Mouse (Mus musculus): ENCODE measurements at regions not wholly inside any gene's neighbourhood (a gene's known extent, or its start where the extent isn't known, plus 50 kb on each side); places are given as distances from the start of the nearest gene placed in this dataset.
"Not testable (repeated sequence)": the region's sequence is repeated elsewhere in the genome, so short reads cannot be mapped to it uniquely, and the experiment has no call there.

- no peak overlapping the region for H3K4me3 ChIP-seq (ENCODE audit: low read depth, low read length)
- H3K27me3 ChIP-seq (ENCODE audit: control insufficient read depth, insufficient read depth, low read length), result no peaks in the 10 kb centered on the region
- no peaks in the 10 kb centered on the region for H3K9me3 ChIP-seq (ENCODE audit: control insufficient read depth, low read length)
- no peak overlapping the region for H3K4me2 ChIP-seq (ENCODE audit: low read depth, severe bottlenecking)
- no peak for DNase-seq (ENCODE audit: low spot score)
- WGBS, result 76% methylated on average over 5 of the region's 5 CpGs
- no peak overlapping the region for H3K9ac ChIP-seq (ENCODE audit: low read length)
- no peak overlapping the region for H3K27ac ChIP-seq (replicated peaks; ENCODE audit: low read depth, low read length)
- ATAC-seq (ENCODE audit: insufficient number of reproducible peaks, low FRiP score, low TSS enrichment, low read depth), result no peak
- no peaks in the 10 kb centered on the region for H3K4me1 ChIP-seq (ENCODE audit: control insufficient read depth, insufficient read depth, low read length)
- H3K36me3 ChIP-seq (ENCODE audit: control insufficient read depth, insufficient read depth, low read length), result no peaks in the 10 kb centered on the region
Observed at GRCm38 (mm10) chr5:132969376-132969775, 426.2 kb upstream of the Auts2 start.

- WGBS, result 77% methylated on average over 1 of the region's 1 CpGs
Observed at GRCm38 (mm10) chr5:132959901-132960300, 416.8 kb upstream of the Auts2 start.

GRCm38 (mm10) chr5:132956184-132956583 lies 413.0 kb upstream of the Auts2 start:
- Histone ChIP-seq H3K4me2 (ENCODE audit: low read depth, severe bottlenecking) (no peak overlapping the region), H3K27me3 (ENCODE audit: control insufficient read depth, insufficient read depth, low read length) (no peaks in the 10 kb centered on the region), H3K4me1 (ENCODE audit: control insufficient read depth, insufficient read depth, low read length) (no peaks in the 10 kb centered on the region), H3K27ac (replicated peaks; ENCODE audit: low read depth, low read length) (no peak overlapping the region), H3K36me3 (ENCODE audit: control insufficient read depth, insufficient read depth, low read length) (no peaks in the 10 kb centered on the region), H3K4me3 (ENCODE audit: low read depth, low read length) (no peak overlapping the region), H3K9me3 (ENCODE audit: control insufficient read depth, low read length) (no peaks in the 10 kb centered on the region), H3K9ac (ENCODE audit: low read length) (no peak overlapping the region)
- ATAC-seq (ENCODE audit: insufficient number of reproducible peaks, low FRiP score, low TSS enrichment, low read depth) (no peak), DNase-seq (ENCODE audit: low spot score) (no peak)
- 90% methylated on average over 5 of the region's 5 CpGs for WGBS

More at GRCm38 (mm10) chr5:132959901-132960300, 416.8 kb upstream of the Auts2 start:
- Histone ChIP-seq H3K36me3 (ENCODE audit: control insufficient read depth, insufficient read depth, low read length) (no peaks in the 10 kb centered on the region), H3K4me2 (ENCODE audit: low read depth, severe bottlenecking) (no peak overlapping the region), H3K4me1 (ENCODE audit: control insufficient read depth, insufficient read depth, low read length) (no peaks in the 10 kb centered on the region), H3K9me3 (ENCODE audit: control insufficient read depth, low read length) (no peaks in the 10 kb centered on the region), H3K27ac (replicated peaks; ENCODE audit: low read depth, low read length) (no peak overlapping the region), H3K4me3 (ENCODE audit: low read depth, low read length) (no peak overlapping the region), H3K27me3 (ENCODE audit: control insufficient read depth, insufficient read depth, low read length) (no peaks in the 10 kb centered on the region), H3K9ac (ENCODE audit: low read length) (no peak overlapping the region)
- ATAC-seq (ENCODE audit: insufficient number of reproducible peaks, low FRiP score, low TSS enrichment, low read depth), result no peak
- no peak for DNase-seq (ENCODE audit: low spot score)

- ATAC-seq (ENCODE audit: insufficient number of reproducible peaks, low FRiP score, low TSS enrichment, low read depth), result no peak
- Histone ChIP-seq H3K9me3 (ENCODE audit: control insufficient read depth, low read length) (no peaks in the 10 kb centered on the region), H3K4me3 (ENCODE audit: low read depth, low read length) (no peak overlapping the region), H3K4me2 (ENCODE audit: low read depth, severe bottlenecking) (no peak overlapping the region), H3K27me3 (ENCODE audit: control insufficient read depth, insufficient read depth, low read length) (no peaks in the 10 kb centered on the region), H3K9ac (ENCODE audit: low read length) (no peak overlapping the region), H3K4me1 (ENCODE audit: control insufficient read depth, insufficient read depth, low read length) (no peaks in the 10 kb centered on the region), H3K36me3 (ENCODE audit: control insufficient read depth, insufficient read depth, low read length) (no peaks in the 10 kb centered on the region), H3K27ac (replicated peaks; ENCODE audit: low read depth, low read length) (no peak overlapping the region)
- WGBS, result 92% methylated on average over 8 of the region's 8 CpGs
- DNase-seq (ENCODE audit: low spot score), result no peak
Observed at GRCm38 (mm10) chr5:132955051-132955450, 411.9 kb upstream of the Auts2 start.

- ATAC-seq (ENCODE audit: insufficient number of reproducible peaks, low FRiP score, low TSS enrichment, low read depth) (no peak), DNase-seq (ENCODE audit: low spot score) (no peak)
- no peaks in the 10 kb centered on the region for H3K9me3 ChIP-seq (ENCODE audit: control insufficient read depth, low read length)
- H3K36me3 ChIP-seq (ENCODE audit: control insufficient read depth, insufficient read depth, low read length), result no peaks in the 10 kb centered on the region
- H3K9ac ChIP-seq (ENCODE audit: low read length), result no peak overlapping the region
- no peaks in the 10 kb centered on the region for H3K4me1 ChIP-seq (ENCODE audit: control insufficient read depth, insufficient read depth, low read length)
- no peaks in the 10 kb centered on the region for H3K27me3 ChIP-seq (ENCODE audit: control insufficient read depth, insufficient read depth, low read length)
- no peak overlapping the region for H3K4me2 ChIP-seq (ENCODE audit: low read depth, severe bottlenecking)
- H3K4me3 ChIP-seq (ENCODE audit: low read depth, low read length), result no peak overlapping the region
- no peak overlapping the region for H3K27ac ChIP-seq (replicated peaks; ENCODE audit: low read depth, low read length)
- WGBS, result 74% methylated on average over 9 of the region's 9 CpGs
Observed at GRCm38 (mm10) chr5:132933439-132933980, 390.4 kb upstream of the Auts2 start.

GRCm38 (mm10) chr5:132929955-132930354 lies 386.8 kb upstream of the Auts2 start:
- not testable (repeated sequence) for H3K4me3 ChIP-seq (ENCODE audit: low read depth, low read length); H3K36me3 ChIP-seq (ENCODE audit: control insufficient read depth, insufficient read depth, low read length); ATAC-seq (ENCODE audit: insufficient number of reproducible peaks, low FRiP score, low TSS enrichment, low read depth); H3K4me1 ChIP-seq (ENCODE audit: control insufficient read depth, insufficient read depth, low read length); H3K4me2 ChIP-seq (ENCODE audit: low read depth, severe bottlenecking); H3K27ac ChIP-seq (replicated peaks; ENCODE audit: low read depth, low read length); H3K9ac ChIP-seq (ENCODE audit: low read length); H3K9me3 ChIP-seq (ENCODE audit: control insufficient read depth, low read length); H3K27me3 ChIP-seq (ENCODE audit: control insufficient read depth, insufficient read depth, low read length); DNase-seq (ENCODE audit: low spot score)
- WGBS, result 91% methylated on average over 12 of the region's 12 CpGs

- DNase-seq (ENCODE audit: low spot score), result no peak
- Histone ChIP-seq H3K9me3 (ENCODE audit: control insufficient read depth, low read length) (no peaks in the 10 kb centered on the region), H3K27me3 (ENCODE audit: control insufficient read depth, insufficient read depth, low read length) (no peaks in the 10 kb centered on the region), H3K4me2 (ENCODE audit: low read depth, severe bottlenecking) (no peak overlapping the region), H3K27ac (replicated peaks; ENCODE audit: low read depth, low read length) (no peak overlapping the region), H3K4me3 (ENCODE audit: low read depth, low read length) (no peak overlapping the region), H3K9ac (ENCODE audit: low read length) (no peak overlapping the region), H3K36me3 (ENCODE audit: control insufficient read depth, insufficient read depth, low read length) (no peaks in the 10 kb centered on the region), H3K4me1 (ENCODE audit: control insufficient read depth, insufficient read depth, low read length) (no peaks in the 10 kb centered on the region)
- no peak for ATAC-seq (ENCODE audit: insufficient number of reproducible peaks, low FRiP score, low TSS enrichment, low read depth)
- WGBS, result 40% methylated on average over 4 of the region's 4 CpGs
Observed at GRCm38 (mm10) chr5:132923365-132923764, 380.2 kb upstream of the Auts2 start.

GRCm38 (mm10) chr5:132909056-132909455 lies 365.9 kb upstream of the Auts2 start:
- Histone ChIP-seq H3K27me3 (ENCODE audit: control insufficient read depth, insufficient read depth, low read length) (no peaks in the 10 kb centered on the region), H3K9me3 (ENCODE audit: control insufficient read depth, low read length) (no peaks in the 10 kb centered on the region), H3K4me1 (ENCODE audit: control insufficient read depth, insufficient read depth, low read length) (no peaks in the 10 kb centered on the region), H3K9ac (ENCODE audit: low read length) (no peak overlapping the region), H3K4me3 (ENCODE audit: low read depth, low read length) (no peak overlapping the region), H3K27ac (replicated peaks; ENCODE audit: low read depth, low read length) (no peak overlapping the region), H3K4me2 (ENCODE audit: low read depth, severe bottlenecking) (no peak overlapping the region), H3K36me3 (ENCODE audit: control insufficient read depth, insufficient read depth, low read length) (no peaks in the 10 kb centered on the region)
- DNase-seq (ENCODE audit: low spot score) (no peak), ATAC-seq (ENCODE audit: insufficient number of reproducible peaks, low FRiP score, low TSS enrichment, low read depth) (no peak)
- 76% methylated on average over 2 of the region's 2 CpGs for WGBS

GRCm38 (mm10) chr5:132908220-132908619 lies 365.1 kb upstream of the Auts2 start:
- H3K4me1 ChIP-seq (ENCODE audit: control insufficient read depth, insufficient read depth, low read length), result no peaks in the 10 kb centered on the region
- H3K36me3 ChIP-seq (ENCODE audit: control insufficient read depth, insufficient read depth, low read length), result no peaks in the 10 kb centered on the region
- no peaks in the 10 kb centered on the region for H3K9me3 ChIP-seq (ENCODE audit: control insufficient read depth, low read length)
- WGBS, result 88% methylated on average over 8 of the region's 8 CpGs
- no peak overlapping the region for H3K9ac ChIP-seq (ENCODE audit: low read length)
- DNase-seq (ENCODE audit: low spot score), result no peak
- H3K27me3 ChIP-seq (ENCODE audit: control insufficient read depth, insufficient read depth, low read length), result no peaks in the 10 kb centered on the region
- H3K4me3 ChIP-seq (ENCODE audit: low read depth, low read length), result no peak overlapping the region
- H3K4me2 ChIP-seq (ENCODE audit: low read depth, severe bottlenecking), result no peak overlapping the region
- H3K27ac ChIP-seq (replicated peaks; ENCODE audit: low read depth, low read length), result no peak overlapping the region
- ATAC-seq (ENCODE audit: insufficient number of reproducible peaks, low FRiP score, low TSS enrichment, low read depth), result no peak
